Mouse (Mus musculus): ENCODE data around the gene Lgals8. TPM values are rescaled to one million over a fixed set of nuclear protein-coding genes. Genes with fewer than 3 reads are reported as not detected.
A peak's percentile ranks its signal among the peaks of the same experiment; 100 is the strongest.

Lgals8 gene
- polyA plus RNA-seq, 1 experiment from 2014 or later: 9.6 TPM

DNA sequence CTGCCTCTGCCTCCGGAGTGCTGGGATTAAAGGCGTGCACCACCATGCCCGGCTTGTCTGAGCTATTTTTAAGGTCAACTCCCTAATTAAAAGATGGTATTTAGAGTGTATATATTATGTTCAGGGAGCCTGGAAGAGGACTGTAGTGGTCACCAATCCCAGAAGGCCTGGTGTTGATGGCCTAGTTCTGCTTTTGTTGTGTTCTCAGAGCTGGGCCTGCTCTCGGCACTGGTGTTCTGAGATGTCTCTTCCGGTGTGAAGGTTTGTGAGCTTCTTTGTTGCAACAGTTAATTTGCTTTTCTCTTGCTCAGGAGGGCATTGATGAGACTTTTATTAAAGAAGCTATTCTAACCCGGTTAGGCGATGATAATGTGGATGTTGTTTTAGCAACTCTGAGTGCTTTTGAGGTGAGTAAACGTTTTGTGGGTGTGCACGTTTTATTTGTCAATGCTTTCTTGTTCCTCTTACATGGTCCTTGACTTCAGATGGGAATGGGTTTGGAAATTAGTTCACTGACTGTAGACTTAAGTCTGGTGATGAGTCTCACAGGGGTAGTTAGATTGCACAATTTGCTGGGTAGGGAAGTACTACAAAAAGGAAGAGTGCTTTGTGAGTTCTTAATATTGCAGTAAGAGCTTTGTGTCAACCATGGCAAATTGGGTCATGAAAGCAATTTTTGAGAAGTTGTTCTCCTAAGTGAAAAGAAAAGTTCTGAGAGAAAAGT, 56.2 kb downstream of the Lgals8 start:
- DNase-seq (ENCODE audit: low spot score): no peak
- 84% methylated on average over 9 of the region's 9 CpGs for WGBS

DNA sequence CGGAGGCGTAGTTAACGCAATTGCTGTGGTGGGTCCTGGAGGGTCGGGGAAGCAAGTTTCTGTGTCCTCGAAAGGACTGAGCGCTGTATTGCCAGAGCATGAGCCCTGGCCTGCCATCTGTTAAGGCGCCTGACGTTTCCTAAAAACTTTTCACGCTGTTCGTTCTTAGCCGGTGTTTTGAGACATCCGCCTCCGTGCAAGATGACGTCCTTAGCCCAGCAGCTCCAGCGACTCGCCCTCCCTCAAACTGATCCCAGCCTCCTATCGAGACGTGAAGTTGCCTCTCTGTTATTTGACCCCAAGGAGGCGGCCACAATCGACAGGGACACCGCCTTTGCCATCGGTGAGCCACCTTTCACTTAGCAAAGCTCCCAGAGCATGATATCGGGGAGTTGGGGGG, 69.2 kb downstream of the Lgals8 start:
- Histone ChIP-seq H3K9me3 (ENCODE audit: control insufficient read depth, low read length) (no peaks in the 10 kb centered on the region), H3K27me3 (ENCODE audit: control insufficient read depth, insufficient read depth, low read length) (no peaks in the 10 kb centered on the region), H3K4me1 (replicated peaks; ENCODE audit: control insufficient read depth, insufficient read depth, low read length) (peaks cover 4% of the 10 kb centered on the region; the same call in 1 of the 2 replicates), H3K4me3 (ENCODE audit: low read depth, low read length) (peak overlapping the region; percentile 80), H3K4me2 (ENCODE audit: low read depth, low read length, severe bottlenecking) (peak overlapping the region; percentile 79), H3K9ac (ENCODE audit: low read length) (peak overlapping the region; percentile 56), H3K27ac (ENCODE audit: low read depth, low read length) (no peak overlapping the region), H3K36me3 (ENCODE audit: control insufficient read depth, insufficient read depth, low read length) (no peaks in the 10 kb centered on the region; the same call in 1 of the 2 replicates)
- under 1% methylated on average over 23 of the region's 23 CpGs for WGBS
- no peak for ATAC-seq (replicated peaks; ENCODE audit: low FRiP score)
- no peak for DNase-seq (ENCODE audit: low spot score)

More for the DNA sequence above, 56.2 kb downstream of the Lgals8 start:
- Histone ChIP-seq H3K9me3 (ENCODE audit: control insufficient read depth, low read length) (no peaks in the 10 kb centered on the region), H3K27me3 (ENCODE audit: control insufficient read depth, insufficient read depth, low read length) (no peaks in the 10 kb centered on the region), H3K4me1 (replicated peaks; ENCODE audit: control insufficient read depth, insufficient read depth, low read length) (no peaks in the 10 kb centered on the region), H3K36me3 (ENCODE audit: control insufficient read depth, insufficient read depth, low read length) (peaks cover 5% of the 10 kb centered on the region; the same call in 1 of the 2 replicates), H3K27ac (ENCODE audit: low read depth, low read length) (no peak overlapping the region), H3K4me3 (ENCODE audit: low read depth, low read length) (no peak overlapping the region), H3K9ac (ENCODE audit: low read length) (no peak overlapping the region), H3K4me2 (ENCODE audit: low read depth, low read length, severe bottlenecking) (no peak overlapping the region)
- no peak for ATAC-seq (replicated peaks; ENCODE audit: low FRiP score)

DNA sequence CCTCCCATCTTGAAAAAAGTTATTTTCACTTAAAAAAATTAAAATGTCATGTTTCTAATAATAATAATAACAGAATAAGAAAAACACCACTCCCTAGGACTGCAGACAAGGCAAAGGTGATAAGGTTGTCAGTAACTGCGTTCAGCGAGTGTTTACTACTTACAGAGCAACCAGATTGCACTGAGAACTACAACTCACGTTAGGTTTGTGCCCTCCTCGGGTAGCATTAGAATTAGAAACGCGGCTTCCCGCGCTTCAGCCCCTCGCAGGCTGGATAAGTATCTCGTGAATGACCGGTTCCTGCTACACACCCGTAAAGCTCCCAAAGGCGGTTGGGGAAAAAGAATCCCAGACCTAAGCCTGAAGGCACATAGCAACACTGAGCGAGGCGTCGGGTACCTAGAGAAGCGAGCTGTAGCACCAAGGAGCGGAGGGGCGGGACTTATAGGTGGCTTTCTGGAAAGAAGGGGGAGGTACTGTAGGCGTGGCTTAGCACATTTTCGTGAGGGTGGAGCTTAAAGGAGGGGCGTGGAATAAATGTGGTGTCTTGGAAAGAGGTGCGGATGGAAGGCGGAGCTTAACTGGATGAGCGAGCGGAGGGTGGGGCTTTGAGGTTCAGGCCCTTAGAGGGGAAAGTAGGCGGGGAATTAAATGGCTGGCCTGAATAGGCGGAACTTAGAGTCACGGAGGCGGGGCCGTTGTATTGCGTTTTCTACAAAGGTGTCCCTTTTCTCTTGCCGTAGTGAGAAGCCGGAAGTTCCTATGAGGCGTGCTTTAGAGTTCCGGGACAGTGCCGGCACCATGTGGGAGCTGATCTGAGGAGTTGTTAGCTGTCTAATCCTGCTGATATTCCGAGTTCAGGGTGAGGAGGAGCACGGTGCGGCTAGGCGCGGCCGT, 69.9 kb downstream of the Lgals8 start, which contains the start of gene Heatr1:
Gene Heatr1, plus strand, starts transcription at position 419 of the 897 bp plus-strand sequence.
- H3K27ac ChIP-seq (ENCODE audit: low read depth, low read length): no peak within 1 kb of the TSS
- H3K4me3 ChIP-seq (ENCODE audit: low read depth, low read length): peak within 1 kb of the TSS; percentile 80
- H3K9me3 ChIP-seq (ENCODE audit: control insufficient read depth, low read length): no peaks in the 10 kb centered on the region
- H3K27me3 ChIP-seq (ENCODE audit: control insufficient read depth, insufficient read depth, low read length): no peaks in the 10 kb centered on the region
- peaks cover 4% of the 10 kb centered on the region; the same call in 1 of the 2 replicates for H3K4me1 ChIP-seq (replicated peaks; ENCODE audit: control insufficient read depth, insufficient read depth, low read length)
- H3K36me3 ChIP-seq (ENCODE audit: control insufficient read depth, insufficient read depth, low read length): no peaks in the 10 kb centered on the region; the same call in 1 of the 2 replicates
- H3K4me2 ChIP-seq (ENCODE audit: low read depth, low read length, severe bottlenecking): peak within 1 kb of the TSS; percentile 79
- peak; percentile 97 for ATAC-seq (replicated peaks; ENCODE audit: low FRiP score)
- under 1% methylated on average over 43 of the region's 43 CpGs for WGBS
- DNase-seq (ENCODE audit: low spot score): peak; percentile 94
- H3K9ac ChIP-seq (ENCODE audit: low read length): peak within 1 kb of the TSS; percentile 56

Other genes with a start within 250 kb of the Lgals8 start
- 16.1 and 16.3 TPM in 2 replicates for gene Mtr, start 206.8 kb downstream of the Lgals8 start, polyA plus RNA-seq (2014; fragmentation: Nextera tagmentation; extraction: Ambion mirVana)
- 0.41 and 0.65 TPM in 2 replicates for gene Actn2, start 124.2 kb downstream of the Lgals8 start, polyA plus RNA-seq (2014; fragmentation: Nextera tagmentation; extraction: Ambion mirVana)
- 44.7 and 46.2 TPM in 2 replicates for gene Heatr1, start 69.9 kb downstream of the Lgals8 start, polyA plus RNA-seq (2014; fragmentation: Nextera tagmentation; extraction: Ambion mirVana)
- gene Edaradd, start 55.5 kb upstream of the Lgals8 start, polyA plus RNA-seq (2014; fragmentation: Nextera tagmentation; extraction: Ambion mirVana): 1.5 and 1.8 TPM in 2 replicates
- 11.7 and 12.0 TPM in 2 replicates for gene Ero1lb, start 100.9 kb upstream of the Lgals8 start, polyA plus RNA-seq (2014; fragmentation: Nextera tagmentation; extraction: Ambion mirVana)

Data from forebrain, embryonic 11.5 days (tissue).